Mouse (Mus musculus) adrenal gland (tissue): ENCODE measurements around the gene Svep1.

Source experiments
- intact Hi-C: fragments of 180-260 bp; cut with DNase I; formaldehyde crosslinking; loops from one replicate; pipeline ENCODE4 v1.15.1; 2025

Svep1 gene

GRCm38 (mm10) chr4:58085340-58085739 lies 121.3 kb downstream of the Svep1 start:
- intact Hi-C loops, result no loop called here

- intact Hi-C loops, result loop anchor here (5.0 kb wide), 1 partner anchor 123 kb away; the partner anchor contains the start of gene Svep1
Measured at GRCm38 (mm10) chr4:58084155-58084554, 122.5 kb downstream of the Svep1 start.

- intact Hi-C loops, result loop anchor here (5.0 kb wide), 1 partner anchor 125 kb away; the partner anchor contains the start of gene Svep1
Measured at GRCm38 (mm10) chr4:58082588-58082987, 124.1 kb downstream of the Svep1 start.

GRCm38 (mm10) chr4:58079631-58080030 lies 127.0 kb downstream of the Svep1 start:
- intact Hi-C loops, result loop anchor here (2.0 to 10.0 kb wide), 4 partner anchors 128 to 177 kb away; partner anchors contain the start of gene Svep1

GRCm38 (mm10) chr4:58077950-58078349 lies 128.7 kb downstream of the Svep1 start:
- intact Hi-C loops, result loop anchor here (5.0 to 10.0 kb wide), 2 partner anchors 143 to 176 kb away; no protein-coding TSS in a partner anchor

- intact Hi-C loops, result loop anchor here (5.0 to 10.0 kb wide), 2 partner anchors 143 to 175 kb away; no protein-coding TSS in a partner anchor
Measured at GRCm38 (mm10) chr4:58077536-58077935, 129.1 kb downstream of the Svep1 start.

- intact Hi-C loops, result loop anchor here (10.0 kb wide), 1 partner anchor 138 kb away; no protein-coding TSS in a partner anchor
Measured at GRCm38 (mm10) chr4:58072888-58073287, 133.8 kb downstream of the Svep1 start.

- intact Hi-C loops, result no loop called here
Measured at GRCm38 (mm10) chr4:58068886-58069285, 137.8 kb downstream of the Svep1 start.

GRCm38 (mm10) chr4:58064721-58065120 lies 141.9 kb downstream of the Svep1 start:
- intact Hi-C loops, result no loop called here

GRCm38 (mm10) chr4:58062933-58063332 lies 143.7 kb downstream of the Svep1 start:
- intact Hi-C loops, result no loop called here

GRCm38 (mm10) chr4:58055653-58056052 lies 151.0 kb downstream of the Svep1 start:
- intact Hi-C loops, result no loop called here

- intact Hi-C loops, result no loop called here
Measured at GRCm38 (mm10) chr4:58054441-58054840, 152.2 kb downstream of the Svep1 start.

GRCm38 (mm10) chr4:58050746-58051145 lies 155.9 kb downstream of the Svep1 start:
- intact Hi-C loops, result no loop called here

GRCm38 (mm10) chr4:58050276-58050675 lies 156.4 kb downstream of the Svep1 start:
- intact Hi-C loops, result no loop called here

- intact Hi-C loops, result no loop called here
Measured at GRCm38 (mm10) chr4:58044833-58045232, 161.8 kb downstream of the Svep1 start.

GRCm38 (mm10) chr4:58044356-58044755 lies 162.3 kb downstream of the Svep1 start:
- intact Hi-C loops, result no loop called here

- intact Hi-C loops, result no loop called here
Measured at GRCm38 (mm10) chr4:58040093-58040492, 166.6 kb downstream of the Svep1 start.

GRCm38 (mm10) chr4:58037096-58037705 lies 169.5 kb downstream of the Svep1 start:
- intact Hi-C loops, result no loop called here

- intact Hi-C loops, result no loop called here
Measured at GRCm38 (mm10) chr4:58034663-58035062, 172.0 kb downstream of the Svep1 start.

- intact Hi-C loops, result no loop called here
Measured at GRCm38 (mm10) chr4:58032714-58033113, 173.9 kb downstream of the Svep1 start.

GRCm38 (mm10) chr4:58009024-58009423 lies 197.6 kb downstream of the Svep1 start, which contains the start of gene Txndc8:
TSS of gene Txndc8 (minus strand) at chr4:58009124.
- intact Hi-C loops, result no loop called here

GRCm38 (mm10) chr4:58003501-58003900 lies 203.2 kb downstream of the Svep1 start:
- intact Hi-C loops, result no loop called here
